Mouse (Mus musculus) myocyte (in vitro differentiated cells): ENCODE results near the gene Dlg2. TPM values are rescaled to one million over a fixed set of nuclear protein-coding genes. Genes with fewer than 3 reads are reported as not detected.
"Not testable (repeated sequence)": the region's sequence is repeated elsewhere in the genome, so short reads cannot be mapped to it uniquely, and the experiment has no call there.

ENCODE experiments used
- H3K27me3 ChIP-seq: one replicate; pipeline ENCODE4 v1.6.1; 2011; ENCODE audit not compliant: control insufficient read depth, insufficient read depth, insufficient read length
- H3K36me3 ChIP-seq: one replicate; pipeline ENCODE4 v1.6.1; 2011; ENCODE audit not compliant: control insufficient read depth, insufficient read depth
- H3K4me2 ChIP-seq: one replicate; pipeline ENCODE4 v1.6.1; 2011; ENCODE audit warnings: low read depth, control low read depth
- H3K4me3 ChIP-seq: one replicate; pipeline ENCODE4 v1.5.1; 2011; ENCODE audit warnings: mild to moderate bottlenecking, control low read depth, moderate library complexity
- H3K79me2 ChIP-seq: one replicate; pipeline ENCODE4 v1.6.1; 2011; ENCODE audit not compliant: control insufficient read depth, insufficient read depth
- H3ac ChIP-seq: one replicate; pipeline ENCODE4 v1.6.1; 2011; ENCODE audit not compliant: control insufficient read depth, insufficient read length
- CEBPB ChIP-seq: IDR thresholded peaks from 2 replicates; pipeline ENCODE4 v1.6.1; 2011; ENCODE audit warnings: mild to moderate bottlenecking, moderate library complexity; ENCODE audit not compliant: poor library complexity, insufficient read depth, severe bottlenecking
- E2F4 ChIP-seq: IDR thresholded peaks from one replicate; pipeline ENCODE4 v1.6.1; 2011; ENCODE audit warnings: mild to moderate bottlenecking, control low read depth, moderate library complexity; ENCODE audit not compliant: insufficient read depth
- MAX ChIP-seq: IDR thresholded peaks from one replicate; pipeline ENCODE4 v1.6.1; 2011; ENCODE audit warnings: low read depth, mild to moderate bottlenecking, control low read depth
- MYOD1 ChIP-seq, 3 experiments: IDR thresholded peaks; one replicate each; pipeline ENCODE4 v1.6.1; 2011; ENCODE audit warnings: control low read depth in 2 of 3, low read depth in 2 of 3, mild to moderate bottlenecking in 2 of 3, moderate library complexity in 1 of 3; ENCODE audit not compliant: insufficient read length in 2 of 3, control insufficient read depth in 1 of 3
- MYOG ChIP-seq, 3 experiments: IDR thresholded peaks; one replicate each; pipeline ENCODE4 v1.6.1; 2011; ENCODE audit warnings: control low read depth in 2 of 3, low read depth in 2 of 3, mild to moderate bottlenecking in 2 of 3; ENCODE audit not compliant: insufficient read length in 2 of 3, control insufficient read depth in 1 of 3, insufficient read depth in 1 of 3
- POLR2A ChIP-seq: IDR thresholded peaks from one replicate; pipeline ENCODE4 v1.6.1; 2011; ENCODE audit warnings: low read depth, mild to moderate bottlenecking, control low read depth, moderate library complexity; ENCODE audit not compliant: insufficient read length
- POLR2AphosphoS2 ChIP-seq: IDR thresholded peaks from one replicate; pipeline ENCODE4 v1.6.1; 2011; ENCODE audit warnings: low read depth, control low read depth; ENCODE audit not compliant: insufficient read length
- REST ChIP-seq: IDR thresholded peaks from one replicate; pipeline ENCODE4 v1.6.1; 2011; ENCODE audit warnings: mild to moderate bottlenecking, control low read depth, moderate library complexity; ENCODE audit not compliant: insufficient read depth, insufficient read length
- SRF ChIP-seq: IDR thresholded peaks from one replicate; pipeline ENCODE4 v1.6.1; 2011; ENCODE audit warnings: low read depth; ENCODE audit not compliant: control insufficient read depth, insufficient read length
- TCF12 ChIP-seq: IDR thresholded peaks from one replicate; pipeline ENCODE4 v1.6.1; 2011; ENCODE audit warnings: mild to moderate bottlenecking, control low read depth; ENCODE audit not compliant: poor library complexity, insufficient read depth, severe bottlenecking
- TCF3 ChIP-seq: IDR thresholded peaks from one replicate; pipeline ENCODE4 v1.6.1; 2011; ENCODE audit warnings: low read depth, control low read depth; ENCODE audit not compliant: insufficient read length
- USF1 ChIP-seq: IDR thresholded peaks from one replicate; pipeline ENCODE4 v1.6.1; 2011; ENCODE audit warnings: low read depth, mild to moderate bottlenecking, control low read depth, moderate library complexity
- polyA plus RNA-seq: library from polyadenylated mRNA; unstranded; fragments of >200 nt; fragmentation: generic; extraction: Trizol; gene quantifications from one replicate; pipeline ENCODE4 v1.2.1, GENCODE M21; 2012; ENCODE audit warnings: missing spikeins

Dlg2 gene
- polyA plus RNA-seq, 1 experiment = 0.65 TPM

DNA sequence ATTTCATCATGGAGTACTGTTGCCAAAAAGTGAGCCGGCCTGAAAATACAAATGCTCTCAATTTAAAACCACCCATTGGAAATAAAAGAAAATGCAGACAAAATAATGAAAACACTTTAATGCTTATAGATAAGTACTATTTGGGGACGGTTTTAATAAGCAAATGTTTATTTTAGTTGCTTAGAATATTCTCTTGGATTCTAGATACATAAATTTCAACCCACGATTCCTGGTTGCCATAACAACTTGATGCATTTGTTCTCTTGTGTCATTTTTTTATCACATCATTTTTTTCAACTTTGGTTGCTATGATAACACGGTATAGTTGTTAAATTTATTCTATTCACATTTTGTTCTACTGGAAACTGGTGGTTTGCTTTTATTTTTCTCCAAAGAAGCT, 364.8 kb downstream of the Dlg2 start:
- TF ChIP-seq CEBPB = no peak
- no peak for TF ChIP-seq SRF
- no peak for TF ChIP-seq MYOD1 (IDR thresholded peaks at IDR 0.05; ENCODE audit: control insufficient read depth in 1 of 3, insufficient read length in 2 of 3, low read depth in 2 of 3)
- TF ChIP-seq POLR2AphosphoS2 = no peak
- no peak for TF ChIP-seq E2F4
- no peak for TF ChIP-seq TCF12
- TF ChIP-seq MYOG (IDR thresholded peaks at IDR 0.05; ENCODE audit: control insufficient read depth in 1 of 3, insufficient read depth in 1 of 3, insufficient read length in 2 of 3, low read depth in 2 of 3) = no peak
- TF ChIP-seq POLR2A = no peak
- TF ChIP-seq USF1 = no peak
- no peak for TF ChIP-seq MAX
- no peak for TF ChIP-seq REST
- no peak for TF ChIP-seq TCF3
- no peak overlapping the region for H3ac ChIP-seq
- H3K79me2 ChIP-seq = no peaks in the 10 kb centered on the region
- no peak overlapping the region for H3K4me2 ChIP-seq
- H3K27me3 ChIP-seq = no peaks in the 10 kb centered on the region
- no peak overlapping the region for H3K4me3 ChIP-seq
- no peaks in the 10 kb centered on the region for H3K36me3 ChIP-seq

DNA sequence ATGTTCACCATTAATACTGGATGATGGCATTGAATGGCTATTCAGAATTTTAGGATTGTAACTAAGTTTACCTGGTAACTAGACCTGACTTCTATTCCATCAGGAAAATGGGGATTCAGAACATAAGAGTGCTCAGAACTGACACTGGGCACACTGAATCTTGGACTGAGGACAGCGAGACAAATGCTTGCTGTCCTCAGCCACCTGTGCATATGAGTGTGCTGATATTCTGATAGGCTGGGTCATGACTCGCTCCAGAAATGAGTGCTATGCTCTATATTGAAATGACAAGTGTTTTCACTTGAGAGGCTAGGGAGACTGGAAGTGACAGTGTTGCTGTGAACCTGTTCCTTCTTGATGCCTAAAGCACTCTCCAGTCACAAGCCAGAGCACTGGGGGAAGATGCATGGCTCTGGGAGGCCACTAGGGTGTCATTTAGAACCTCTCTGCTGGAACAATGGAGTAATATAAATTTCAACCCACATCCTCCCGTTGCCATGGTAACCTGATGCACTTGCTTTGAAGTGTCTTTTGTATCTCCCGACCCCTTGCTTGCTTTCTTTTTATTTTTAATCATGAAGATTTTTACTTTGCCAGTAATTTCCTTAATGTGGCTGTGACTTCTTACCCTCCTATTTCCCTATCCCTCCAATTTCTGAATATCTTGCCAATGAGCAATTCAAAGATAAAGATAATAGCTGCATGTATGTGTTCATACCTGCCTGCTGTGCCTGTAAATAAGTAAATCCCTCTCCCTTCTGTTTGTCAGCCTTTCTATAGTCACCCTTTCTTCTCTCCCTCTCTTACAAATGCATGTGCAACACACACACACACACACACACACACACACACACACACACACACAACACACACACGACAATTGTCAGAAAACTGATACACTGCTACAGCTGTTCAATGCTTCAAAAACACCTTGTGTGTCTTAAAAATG, 367.1 kb downstream of the Dlg2 start:
- TF ChIP-seq CEBPB (no peak), REST (no peak), MAX (no peak), E2F4 (no peak), TCF3 (no peak), SRF (no peak), TCF12 (no peak), POLR2AphosphoS2 (no peak), USF1 (no peak), POLR2A (no peak), MYOD1 (IDR thresholded peaks at IDR 0.05; ENCODE audit: control insufficient read depth in 1 of 3, insufficient read length in 2 of 3, low read depth in 2 of 3) (no peak), MYOG (IDR thresholded peaks at IDR 0.05; ENCODE audit: control insufficient read depth in 1 of 3, insufficient read depth in 1 of 3, insufficient read length in 2 of 3, low read depth in 2 of 3) (no peak)
- no peak overlapping the region for H3K4me3 ChIP-seq
- H3ac ChIP-seq = no peak overlapping the region
- no peaks in the 10 kb centered on the region for H3K79me2 ChIP-seq
- H3K36me3 ChIP-seq = no peaks in the 10 kb centered on the region
- no peak overlapping the region for H3K4me2 ChIP-seq
- no peaks in the 10 kb centered on the region for H3K27me3 ChIP-seq

DNA sequence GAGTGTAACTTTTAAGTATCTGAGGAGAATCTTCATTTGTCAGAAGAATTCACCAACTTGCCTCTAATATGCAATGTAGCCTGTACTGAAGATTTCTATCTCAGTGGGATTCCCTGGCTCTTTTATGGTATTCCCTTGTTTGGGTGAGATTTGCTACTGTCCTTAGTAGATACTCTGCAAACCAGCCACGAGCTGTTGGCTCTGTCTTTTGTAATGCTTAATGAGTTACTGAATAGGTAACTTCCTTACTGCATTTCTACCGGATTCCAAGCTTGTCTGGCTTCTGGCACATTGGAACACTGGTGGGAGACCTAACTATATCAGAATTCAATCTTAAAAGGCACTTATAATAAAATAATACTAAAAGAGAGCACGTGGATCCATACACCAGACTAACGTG, 400.3 kb downstream of the Dlg2 start:
- H3ac ChIP-seq, H3K4me3 ChIP-seq, H3K4me2 ChIP-seq, H3K36me3 ChIP-seq, H3K79me2 ChIP-seq, H3K27me3 ChIP-seq: not testable (repeated sequence)

DNA sequence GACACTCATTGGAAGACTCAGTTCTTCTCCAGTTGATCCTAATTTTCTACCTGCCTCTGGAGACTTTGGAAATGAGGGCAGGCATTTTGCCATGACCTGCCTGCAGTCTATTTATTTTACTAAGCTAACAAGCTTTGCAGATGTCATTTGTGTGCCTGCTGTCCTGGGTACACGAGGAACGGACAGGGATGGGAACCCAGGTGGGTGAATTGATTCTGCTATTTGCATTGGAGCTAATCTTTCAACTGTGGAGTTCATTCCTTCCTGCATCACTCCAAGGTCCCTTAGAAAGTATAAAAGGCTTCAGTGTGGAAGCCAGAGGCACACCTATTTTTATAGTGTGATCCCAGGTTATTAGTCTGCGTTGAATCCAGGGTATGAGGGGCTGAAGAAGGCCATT, 406.3 kb downstream of the Dlg2 start:
- Histone ChIP-seq H3K27me3 (no peaks in the 10 kb centered on the region), H3K79me2 (no peaks in the 10 kb centered on the region), H3K36me3 (no peaks in the 10 kb centered on the region), H3ac (no peak overlapping the region), H3K4me3 (no peak overlapping the region), H3K4me2 (no peak overlapping the region)
- no peak for TF ChIP-seq MYOD1 (IDR thresholded peaks at IDR 0.05; ENCODE audit: control insufficient read depth in 1 of 3, insufficient read length in 2 of 3, low read depth in 2 of 3)
- no peak for TF ChIP-seq SRF
- no peak for TF ChIP-seq CEBPB
- TF ChIP-seq POLR2AphosphoS2 = no peak
- no peak for TF ChIP-seq E2F4
- no peak for TF ChIP-seq MYOG (IDR thresholded peaks at IDR 0.05; ENCODE audit: control insufficient read depth in 1 of 3, insufficient read depth in 1 of 3, insufficient read length in 2 of 3, low read depth in 2 of 3)
- no peak for TF ChIP-seq REST
- TF ChIP-seq TCF12 = no peak
- no peak for TF ChIP-seq TCF3
- no peak for TF ChIP-seq MAX
- TF ChIP-seq POLR2A = no peak
- no peak for TF ChIP-seq USF1

DNA sequence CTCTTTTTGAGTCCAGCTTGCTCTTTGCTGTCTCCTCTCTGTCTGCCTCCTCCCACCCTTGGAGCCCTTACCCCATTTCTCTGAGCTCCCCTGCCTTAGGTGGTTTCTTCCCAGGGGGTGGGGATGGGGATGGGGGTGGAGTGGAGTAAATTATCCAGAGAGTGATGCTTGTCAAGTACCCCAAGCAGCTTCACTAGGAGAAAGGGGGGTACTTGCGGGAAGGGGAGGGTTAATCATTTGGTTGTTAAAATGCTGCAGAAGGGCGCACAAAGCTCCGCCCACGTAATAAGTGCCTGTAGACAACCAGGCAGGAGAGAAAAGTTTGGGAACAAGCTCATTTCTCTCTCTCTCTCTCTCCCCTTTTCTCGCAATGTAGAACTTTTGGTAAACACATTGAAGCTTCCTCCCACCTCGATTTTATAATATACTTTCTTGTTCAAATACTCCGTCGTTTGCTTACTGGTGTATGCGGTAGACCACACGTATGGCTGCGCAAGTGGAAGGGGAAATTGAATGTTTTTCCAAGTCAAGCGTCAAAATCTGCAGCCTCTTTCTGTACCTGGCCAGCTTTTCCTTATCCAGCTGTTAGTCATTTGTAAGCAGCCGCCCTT, 410.0 kb downstream of the Dlg2 start:
- Histone ChIP-seq H3K4me2 (no peak overlapping the region), H3K27me3 (no peaks in the 10 kb centered on the region), H3K79me2 (no peaks in the 10 kb centered on the region), H3K36me3 (no peaks in the 10 kb centered on the region), H3K4me3 (no peak overlapping the region), H3ac (no peak overlapping the region)
- no peak for TF ChIP-seq USF1
- no peak for TF ChIP-seq MYOD1 (IDR thresholded peaks at IDR 0.05; ENCODE audit: control insufficient read depth in 1 of 3, insufficient read length in 2 of 3, low read depth in 2 of 3)
- no peak for TF ChIP-seq MYOG (IDR thresholded peaks at IDR 0.05; ENCODE audit: control insufficient read depth in 1 of 3, insufficient read depth in 1 of 3, insufficient read length in 2 of 3, low read depth in 2 of 3)
- no peak for TF ChIP-seq SRF
- TF ChIP-seq REST = no peak
- no peak for TF ChIP-seq CEBPB
- no peak for TF ChIP-seq TCF12
- TF ChIP-seq TCF3 = no peak
- no peak for TF ChIP-seq MAX
- TF ChIP-seq POLR2A = no peak
- TF ChIP-seq E2F4 = no peak
- no peak for TF ChIP-seq POLR2AphosphoS2
